Mouse (Mus musculus) ovary, adult 18-20 months (tissue): ENCODE data around the gene Cfap57.
"Not testable (repeated sequence)": the region's sequence is repeated elsewhere in the genome, so short reads cannot be mapped to it uniquely, and the experiment has no call there.

Source experiments
- DNase-seq: peaks from one replicate; pipeline ENCODE4 v3.0.0; 2022; ENCODE audit warnings: low spot score, mixed read lengths

The Cfap57 gene

GRCm38 (mm10) chr4:118518208-118518607 lies 102.4 kb downstream of the Cfap57 start:
- no peak for DNase-seq

DNA sequence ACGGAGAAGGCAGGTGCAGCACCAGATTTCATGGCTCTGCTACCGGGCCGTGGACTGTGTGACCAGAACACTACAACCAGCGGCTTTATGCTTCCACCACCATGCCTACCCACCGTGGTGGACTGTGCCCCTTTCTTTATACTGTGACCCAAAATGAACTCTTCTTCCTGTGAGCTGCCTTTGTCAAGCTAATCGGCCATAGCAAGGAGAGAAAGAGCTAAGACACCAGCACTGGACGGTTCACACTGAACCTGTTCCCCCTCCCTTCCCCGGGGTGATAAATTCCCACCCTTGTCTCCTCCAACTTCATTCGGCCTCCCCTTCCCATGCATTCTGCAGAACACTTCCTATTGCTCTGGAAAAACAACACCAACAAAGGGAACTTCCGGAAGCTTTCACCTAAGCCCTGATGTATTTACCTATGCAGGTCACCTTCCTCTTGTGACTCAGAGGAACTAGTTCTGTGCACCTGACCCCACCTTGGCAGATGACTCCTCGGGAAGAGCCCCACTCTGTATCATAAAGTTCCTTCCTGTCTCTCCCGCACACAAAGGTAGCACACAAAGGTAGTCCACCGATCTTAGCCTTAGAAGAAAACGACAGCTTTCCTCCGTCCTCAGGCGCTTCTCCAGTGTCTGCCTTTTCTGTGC lies 103.0 kb downstream of the Cfap57 start:
- no peak for DNase-seq

- peak; percentile 16 for DNase-seq
Observed at GRCm38 (mm10) chr4:118516699-118517496, 103.7 kb downstream of the Cfap57 start.

DNA sequence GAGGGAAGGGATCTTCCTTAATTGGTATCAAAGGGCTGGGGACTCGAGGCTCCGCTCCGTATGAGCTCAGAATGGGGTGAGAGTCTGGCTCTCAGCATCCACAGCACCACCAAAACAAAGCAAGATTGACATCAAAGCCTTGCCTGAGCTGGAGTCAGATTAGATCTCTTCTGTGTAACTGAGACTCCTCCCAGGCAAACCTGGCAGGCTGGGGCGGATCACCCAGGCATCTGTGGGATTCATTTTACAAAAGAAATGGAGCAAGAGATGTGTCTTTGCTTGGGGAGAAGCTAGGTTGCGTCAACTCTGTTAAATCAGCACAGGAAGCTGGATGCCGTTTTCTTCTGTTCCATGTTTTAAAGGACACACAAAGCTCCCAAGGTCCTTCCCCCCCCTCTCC lies 111.5 kb downstream of the Cfap57 start:
- DNase-seq, result no peak

DNA sequence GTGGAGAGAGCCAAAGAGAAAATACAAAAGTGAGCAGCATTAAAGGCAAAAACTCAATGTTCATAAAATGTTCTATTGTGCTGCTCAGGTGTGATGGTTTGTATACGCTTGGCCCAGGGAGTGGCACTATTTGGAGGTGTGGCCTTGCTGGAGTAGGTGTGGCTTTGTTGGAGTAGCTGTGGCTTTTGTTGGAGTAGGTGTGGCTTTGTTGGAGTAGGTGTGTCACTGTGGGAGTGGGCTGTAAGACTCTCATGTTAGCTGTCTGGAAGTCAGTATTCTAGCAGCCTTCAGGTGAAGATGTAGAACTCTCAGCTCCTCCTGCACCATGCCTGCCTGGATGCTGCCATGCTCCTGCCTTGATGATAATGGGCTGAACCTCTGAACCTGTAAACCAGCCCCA lies 113.4 kb downstream of the Cfap57 start:
- not testable (repeated sequence) for DNase-seq

- DNase-seq, result peak; percentile 19
Observed at GRCm38 (mm10) chr4:118505551-118505950, 115.0 kb downstream of the Cfap57 start.
